Mouse (Mus musculus): Measurements from ENCODE around the gene Rgs9bp. TPM values are rescaled to one million over a fixed set of nuclear protein-coding genes. Genes with fewer than 3 reads are reported as not detected.
"Not testable (repeated sequence)": the region's sequence is repeated elsewhere in the genome, so short reads cannot be mapped to it uniquely, and the experiment has no call there.

The Rgs9bp gene
- polyA plus RNA-seq, 1 experiment from 2014 or later: 0.22 TPM

DNA sequence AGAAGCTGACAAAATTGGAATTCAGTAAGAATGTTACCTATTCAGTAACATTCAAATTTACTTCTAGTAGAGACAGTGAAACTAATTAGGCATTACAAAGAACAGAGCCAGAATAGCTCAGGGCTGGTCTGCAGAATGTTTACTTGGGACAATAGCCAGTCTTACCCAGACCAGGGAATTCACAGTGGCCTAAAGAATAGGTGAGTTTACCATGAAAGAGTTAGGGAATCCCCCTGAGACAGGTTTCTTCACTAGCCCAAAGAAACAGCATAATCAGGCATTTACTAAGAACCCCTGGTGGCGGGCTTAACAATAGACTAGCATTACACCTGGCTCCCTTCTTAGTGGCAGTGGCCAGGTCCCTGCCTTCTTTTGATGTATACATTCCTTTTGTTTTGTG, 54.8 kb downstream of the Rgs9bp start:
- H3K4me2 ChIP-seq; DNase-seq (ENCODE audit: low spot score); H3K27ac ChIP-seq (ENCODE audit: low read depth, low read length); H3K9ac ChIP-seq (ENCODE audit: low read depth, low read length); H3K9me3 ChIP-seq (ENCODE audit: control insufficient read depth, low read length); H3K27me3 ChIP-seq (replicated peaks; ENCODE audit: control insufficient read depth, insufficient read depth, low read length); H3K4me3 ChIP-seq (ENCODE audit: low read depth, low read length); ATAC-seq (replicated peaks; ENCODE audit: low FRiP score); H3K36me3 ChIP-seq (ENCODE audit: control insufficient read depth, insufficient read depth, low read length); H3K4me1 ChIP-seq (replicated peaks; ENCODE audit: control insufficient read depth, insufficient read depth, low read length): not testable (repeated sequence)
- 72% methylated on average over 1 of the region's 1 CpGs for WGBS

DNA sequence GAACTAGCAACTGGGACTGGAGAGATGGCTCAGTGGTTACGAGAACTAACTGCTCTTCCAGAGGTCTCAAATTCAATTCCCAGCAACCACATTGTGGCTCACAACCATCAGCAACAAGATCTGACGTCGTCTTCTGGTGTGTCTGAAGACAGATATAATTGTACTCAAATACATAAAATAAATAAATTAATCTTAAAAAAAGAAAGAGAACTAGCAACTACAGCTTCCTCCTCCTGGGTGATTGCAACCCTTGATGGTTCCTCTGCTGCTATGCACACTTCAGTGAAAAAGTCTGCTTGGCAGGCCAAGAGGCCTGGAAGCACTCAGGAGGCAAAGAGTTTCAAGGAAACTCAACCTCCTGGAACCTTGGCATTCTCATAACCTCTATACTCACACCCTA, 55.4 kb downstream of the Rgs9bp start:
- no peak for ATAC-seq (replicated peaks; ENCODE audit: low FRiP score)
- WGBS: 73% methylated on average over 3 of the region's 3 CpGs
- no peak overlapping the region for H3K4me3 ChIP-seq (ENCODE audit: low read depth, low read length)

More for the DNA sequence above, 55.4 kb downstream of the Rgs9bp start:
- Histone ChIP-seq H3K36me3 (ENCODE audit: control insufficient read depth, insufficient read depth, low read length) (no peaks in the 10 kb centered on the region), H3K4me2 (no peak overlapping the region), H3K27me3 (replicated peaks; ENCODE audit: control insufficient read depth, insufficient read depth, low read length) (no peaks in the 10 kb centered on the region), H3K4me1 (replicated peaks; ENCODE audit: control insufficient read depth, insufficient read depth, low read length) (no peaks in the 10 kb centered on the region), H3K9ac (ENCODE audit: low read depth, low read length) (no peak overlapping the region), H3K27ac (ENCODE audit: low read depth, low read length) (no peak overlapping the region), H3K9me3 (ENCODE audit: control insufficient read depth, low read length) (no peaks in the 10 kb centered on the region)
- DNase-seq (ENCODE audit: low spot score): no peak

Other genes starting within 250 kb of the Rgs9bp start
- 40.0 and 43.6 TPM in 2 replicates for gene Faap24, start 188.7 kb downstream of the Rgs9bp start, polyA plus RNA-seq (2014; fragmentation: Nextera tagmentation; extraction: Ambion mirVana)
- gene Cep89, start 188.5 kb downstream of the Rgs9bp start, polyA plus RNA-seq (2014; fragmentation: Nextera tagmentation; extraction: Ambion mirVana): 33.4 and 33.7 TPM in 2 replicates
- gene Slc7a9, start 136.8 kb downstream of the Rgs9bp start, polyA plus RNA-seq (2014; fragmentation: Nextera tagmentation; extraction: Ambion mirVana): 2.6 and 3.6 TPM in 2 replicates
- gene Tdrd12, start 47.8 kb downstream of the Rgs9bp start, polyA plus RNA-seq (2014; fragmentation: Nextera tagmentation; extraction: Ambion mirVana): 0.22 and 0.29 TPM in 2 replicates
- 125 and 144 TPM in 2 replicates for gene Nudt19, start 29.3 kb downstream of the Rgs9bp start, polyA plus RNA-seq (2014; fragmentation: Nextera tagmentation; extraction: Ambion mirVana)
- 63.1 and 71.3 TPM in 2 replicates for gene Ankrd27, start 662 bp upstream of the Rgs9bp start, polyA plus RNA-seq (2014; fragmentation: Nextera tagmentation; extraction: Ambion mirVana)
- 284 and 301 TPM in 2 replicates for gene Pdcd5, start 61.9 kb upstream of the Rgs9bp start, polyA plus RNA-seq (2014; fragmentation: Nextera tagmentation; extraction: Ambion mirVana)
- 17.1 and 22.9 TPM in 2 replicates for gene Dpy19l3, start 168.9 kb upstream of the Rgs9bp start, polyA plus RNA-seq (2014; fragmentation: Nextera tagmentation; extraction: Ambion mirVana)
- 11.5 and 14.4 TPM in 2 replicates for gene Zfp507, start 217.4 kb upstream of the Rgs9bp start, polyA plus RNA-seq (2014; fragmentation: Nextera tagmentation; extraction: Ambion mirVana)

Measured in liver, embryonic 11.5 days (tissue).